Mouse (Mus musculus): ENCODE results near the gene 5530401A14Rik. TPM values are rescaled to one million over a fixed set of nuclear protein-coding genes. Genes with fewer than 3 reads are reported as not detected.

5530401A14Rik gene
- polyA plus RNA-seq, 1 experiment from 2014 or later = 1.2 TPM

- no peak for ATAC-seq (ENCODE audit: low FRiP score)
Observed at GRCm38 (mm10) chr11:81896511-81896910, 36.0 kb downstream of the 5530401A14Rik start.

GRCm38 (mm10) chr11:81897547-81898354, 37.3 kb downstream of the 5530401A14Rik start:
- H3K27ac ChIP-seq (replicated peaks) = peak overlapping the region; percentile 76
- ATAC-seq (ENCODE audit: low FRiP score) = peak; percentile 74
- no peaks in the 10 kb centered on the region for H3K9me3 ChIP-seq (replicated peaks)
- H3K4me1 ChIP-seq = peaks cover 27% of the 10 kb centered on the region
- WGBS = 5% methylated on average over 8 of the region's 8 CpGs
- H3K27me3 ChIP-seq (replicated peaks) = no peaks in the 10 kb centered on the region
- H3K4me3 ChIP-seq (replicated peaks) = no peak overlapping the region
- no peak overlapping the region for H3K9ac ChIP-seq (replicated peaks)
- no peak overlapping the region for H3K4me2 ChIP-seq
- no peaks in the 10 kb centered on the region for H3K36me3 ChIP-seq

More at GRCm38 (mm10) chr11:81896511-81896910, 36.0 kb downstream of the 5530401A14Rik start:
- Histone ChIP-seq H3K9me3 (replicated peaks) (no peaks in the 10 kb centered on the region), H3K9ac (replicated peaks) (no peak overlapping the region), H3K4me2 (no peak overlapping the region), H3K4me3 (replicated peaks) (no peak overlapping the region), H3K36me3 (no peaks in the 10 kb centered on the region), H3K4me1 (peaks cover 27% of the 10 kb centered on the region), H3K27me3 (replicated peaks) (no peaks in the 10 kb centered on the region), H3K27ac (replicated peaks) (no peak overlapping the region)
- 87% methylated on average over 6 of the region's 6 CpGs for WGBS

DNA sequence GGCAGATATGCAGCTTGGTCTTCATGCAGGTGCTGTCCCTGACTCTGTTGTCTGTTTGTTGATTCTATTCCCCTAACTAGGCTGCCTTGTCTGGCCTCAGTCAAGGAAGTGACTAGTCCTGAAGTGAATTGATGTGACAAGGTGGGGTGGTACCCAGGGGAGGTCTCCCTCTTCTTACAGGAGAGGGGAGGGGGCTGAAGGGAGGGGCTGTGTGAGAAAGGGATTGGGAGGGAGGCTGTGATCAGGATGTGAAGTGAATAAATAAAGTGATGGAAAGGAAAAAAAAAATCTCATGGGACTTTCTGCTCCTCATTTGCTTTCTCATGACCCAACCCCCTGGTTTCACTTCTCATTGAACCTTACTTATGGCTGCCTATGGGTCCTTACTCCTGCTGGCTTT, 41.8 kb downstream of the 5530401A14Rik start:
- Histone ChIP-seq H3K4me2 (no peak overlapping the region), H3K9ac (replicated peaks) (no peak overlapping the region), H3K27ac (replicated peaks) (no peak overlapping the region), H3K4me3 (replicated peaks) (no peak overlapping the region), H3K4me1 (peaks cover 18% of the 10 kb centered on the region), H3K27me3 (replicated peaks) (no peaks in the 10 kb centered on the region), H3K9me3 (replicated peaks) (no peaks in the 10 kb centered on the region), H3K36me3 (no peaks in the 10 kb centered on the region)
- ATAC-seq (ENCODE audit: low FRiP score) = no peak

GRCm38 (mm10) chr11:81908760-81909159, 48.3 kb downstream of the 5530401A14Rik start:
- Histone ChIP-seq H3K4me1 (peaks cover 6% of the 10 kb centered on the region; the same call in 1 of the 2 replicates), H3K9ac (replicated peaks) (no peak overlapping the region), H3K4me3 (replicated peaks) (no peak overlapping the region), H3K27ac (replicated peaks) (no peak overlapping the region), H3K27me3 (replicated peaks) (no peaks in the 10 kb centered on the region), H3K36me3 (no peaks in the 10 kb centered on the region), H3K9me3 (replicated peaks) (no peaks in the 10 kb centered on the region), H3K4me2 (no peak overlapping the region)
- no peak for ATAC-seq (ENCODE audit: low FRiP score)
- WGBS = 83% methylated on average over 1 of the region's 1 CpGs

- Histone ChIP-seq H3K4me1 (peaks cover 6% of the 10 kb centered on the region; the same call in 1 of the 2 replicates), H3K4me3 (replicated peaks) (no peak overlapping the region), H3K27me3 (replicated peaks) (no peaks in the 10 kb centered on the region), H3K4me2 (no peak overlapping the region), H3K9me3 (replicated peaks) (no peaks in the 10 kb centered on the region), H3K27ac (replicated peaks) (no peak overlapping the region), H3K36me3 (no peaks in the 10 kb centered on the region), H3K9ac (replicated peaks) (no peak overlapping the region)
- no peak for ATAC-seq (ENCODE audit: low FRiP score)
- WGBS = 65% methylated on average over 5 of the region's 5 CpGs
Observed at GRCm38 (mm10) chr11:81909397-81909894, 49.0 kb downstream of the 5530401A14Rik start.

- Histone ChIP-seq H3K9me3 (replicated peaks) (no peaks in the 10 kb centered on the region), H3K4me3 (replicated peaks) (no peak overlapping the region), H3K36me3 (no peaks in the 10 kb centered on the region), H3K9ac (replicated peaks) (no peak overlapping the region), H3K4me2 (no peak overlapping the region), H3K27me3 (replicated peaks) (no peaks in the 10 kb centered on the region), H3K4me1 (peaks cover 20% of the 10 kb centered on the region), H3K27ac (replicated peaks) (no peak overlapping the region)
- ATAC-seq (ENCODE audit: low FRiP score) = no peak
- WGBS = 92% methylated on average over 4 of the region's 4 CpGs
Observed at GRCm38 (mm10) chr11:81913071-81913470, 52.6 kb downstream of the 5530401A14Rik start.

- WGBS = 27% methylated on average over 6 of the region's 6 CpGs
- Histone ChIP-seq H3K27ac (replicated peaks) (peak overlapping the region; percentile 41; the same call in 1 of the 2 replicates), H3K9me3 (replicated peaks) (no peaks in the 10 kb centered on the region), H3K27me3 (replicated peaks) (no peaks in the 10 kb centered on the region), H3K9ac (replicated peaks) (no peak overlapping the region), H3K4me2 (no peak overlapping the region), H3K4me1 (peaks cover 20% of the 10 kb centered on the region), H3K4me3 (replicated peaks) (no peak overlapping the region), H3K36me3 (no peaks in the 10 kb centered on the region)
- ATAC-seq (ENCODE audit: low FRiP score) = no peak
Observed at GRCm38 (mm10) chr11:81915501-81915900, 55.0 kb downstream of the 5530401A14Rik start.

DNA sequence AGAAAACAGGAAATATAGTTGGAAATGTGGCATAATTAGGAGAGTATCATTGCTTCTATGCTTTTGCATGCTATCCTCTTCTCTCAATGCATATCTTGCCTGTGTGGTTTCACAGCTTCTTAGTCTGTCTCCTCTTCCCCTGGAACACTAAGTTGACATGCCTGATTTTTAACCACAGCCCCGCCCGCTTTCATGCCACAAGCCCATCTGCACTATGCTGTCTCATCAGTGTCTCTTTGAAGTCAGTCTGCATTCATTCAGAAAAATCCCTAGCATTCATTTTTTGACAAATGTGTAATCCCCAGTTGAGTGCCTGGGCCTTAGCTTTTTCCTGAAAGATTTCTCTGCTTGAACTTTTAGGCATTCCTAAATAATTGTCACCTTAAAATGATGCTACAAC, 62.6 kb downstream of the 5530401A14Rik start:
- H3K4me2 ChIP-seq = no peak overlapping the region
- no peaks in the 10 kb centered on the region for H3K27me3 ChIP-seq (replicated peaks)
- 89% methylated on average over 2 of the region's 2 CpGs for WGBS
- no peak overlapping the region for H3K27ac ChIP-seq (replicated peaks)
- H3K4me3 ChIP-seq (replicated peaks) = no peak overlapping the region
- no peak for ATAC-seq (ENCODE audit: low FRiP score)
- no peaks in the 10 kb centered on the region for H3K9me3 ChIP-seq (replicated peaks)
- H3K36me3 ChIP-seq = no peaks in the 10 kb centered on the region
- H3K4me1 ChIP-seq = no peaks in the 10 kb centered on the region
- H3K9ac ChIP-seq (replicated peaks) = no peak overlapping the region

DNA sequence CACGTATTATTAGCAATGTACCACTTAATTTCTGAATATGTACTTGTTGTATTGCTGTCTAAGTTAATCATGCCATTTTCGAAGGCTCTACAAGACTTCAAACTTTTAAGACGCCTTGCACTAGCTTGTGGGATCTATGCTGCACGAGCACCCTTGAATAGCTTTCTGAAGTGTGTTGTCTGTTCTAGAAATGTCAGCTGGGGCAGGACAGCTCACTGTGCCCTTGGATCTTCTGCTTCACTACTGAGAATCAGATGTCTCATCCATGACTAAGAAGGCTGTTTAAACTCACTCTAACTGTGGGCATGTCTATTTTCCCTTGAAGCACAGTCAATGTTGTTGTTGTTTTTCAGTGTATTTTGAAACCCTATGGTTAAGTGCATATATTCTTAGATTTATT, 63.2 kb downstream of the 5530401A14Rik start:
- H3K9ac ChIP-seq (replicated peaks) = no peak overlapping the region
- no peak overlapping the region for H3K4me3 ChIP-seq (replicated peaks)
- no peaks in the 10 kb centered on the region for H3K36me3 ChIP-seq
- H3K4me1 ChIP-seq = no peaks in the 10 kb centered on the region
- ATAC-seq (ENCODE audit: low FRiP score) = no peak
- no peak overlapping the region for H3K27ac ChIP-seq (replicated peaks)
- H3K9me3 ChIP-seq (replicated peaks) = no peaks in the 10 kb centered on the region
- no peak overlapping the region for H3K4me2 ChIP-seq
- 92% methylated on average over 4 of the region's 4 CpGs for WGBS
- H3K27me3 ChIP-seq (replicated peaks) = no peaks in the 10 kb centered on the region

- H3K36me3 ChIP-seq = no peaks in the 10 kb centered on the region
- no peak overlapping the region for H3K27ac ChIP-seq (replicated peaks)
- H3K9me3 ChIP-seq (replicated peaks) = no peaks in the 10 kb centered on the region
- H3K4me1 ChIP-seq = no peaks in the 10 kb centered on the region
- no peak overlapping the region for H3K4me3 ChIP-seq (replicated peaks)
- ATAC-seq (ENCODE audit: low FRiP score) = no peak
- H3K27me3 ChIP-seq (replicated peaks) = no peaks in the 10 kb centered on the region
- H3K9ac ChIP-seq (replicated peaks) = no peak overlapping the region
- H3K4me2 ChIP-seq = no peak overlapping the region
Observed at GRCm38 (mm10) chr11:81926393-81926792, 65.9 kb downstream of the 5530401A14Rik start.

DNA sequence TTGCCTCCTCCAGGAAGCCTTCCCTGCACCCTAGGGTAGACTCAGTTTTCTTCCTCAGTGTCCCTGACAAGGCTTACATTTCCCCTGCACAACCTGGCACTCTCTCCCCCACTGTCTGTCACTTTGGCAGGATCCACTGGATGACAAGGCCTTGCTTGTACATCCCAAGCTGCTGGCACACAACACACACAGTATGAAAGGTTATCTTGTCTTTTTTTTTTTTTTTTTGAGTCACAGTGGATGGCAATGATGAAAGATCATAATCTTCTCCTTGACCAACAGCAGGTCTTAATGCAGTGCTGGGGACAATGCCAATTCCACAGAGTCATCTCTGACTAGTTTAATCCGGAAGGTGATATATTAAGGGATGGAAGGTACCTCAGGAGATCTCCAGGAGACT, 77.0 kb downstream of the 5530401A14Rik start:
- ATAC-seq (ENCODE audit: low FRiP score) = no peak
- WGBS = 94% methylated on average over 1 of the region's 1 CpGs

DNA sequence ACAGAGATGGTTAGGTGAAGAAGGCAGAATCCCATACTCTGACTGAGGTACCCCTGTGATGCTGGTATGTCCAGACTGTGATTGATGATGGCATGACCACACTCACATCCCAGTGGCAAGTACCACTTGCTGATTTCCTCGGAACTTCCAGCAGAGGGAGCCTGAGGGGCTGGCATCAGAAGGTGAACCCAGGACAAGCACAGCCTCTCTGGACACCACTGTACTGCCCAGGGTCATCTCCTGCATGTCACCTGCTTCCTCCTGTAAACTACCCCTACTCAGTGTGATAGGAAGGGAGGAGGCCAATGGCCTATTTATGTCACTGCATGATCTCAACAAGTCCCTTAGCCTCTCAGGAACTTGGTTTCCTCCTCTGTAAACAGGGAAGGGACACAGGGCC, 80.5 kb downstream of the 5530401A14Rik start:
- Histone ChIP-seq H3K36me3 (no peaks in the 10 kb centered on the region), H3K4me1 (no peaks in the 10 kb centered on the region), H3K4me2 (no peak overlapping the region), H3K27ac (replicated peaks) (no peak overlapping the region), H3K9ac (replicated peaks) (no peak overlapping the region), H3K4me3 (replicated peaks) (no peak overlapping the region), H3K27me3 (replicated peaks) (no peaks in the 10 kb centered on the region), H3K9me3 (replicated peaks) (no peaks in the 10 kb centered on the region)
- WGBS = 16% methylated on average over 1 of the region's 1 CpGs
- no peak for ATAC-seq (ENCODE audit: low FRiP score)

More for the DNA sequence above, 77.0 kb downstream of the 5530401A14Rik start:
- Histone ChIP-seq H3K27ac (replicated peaks) (no peak overlapping the region), H3K36me3 (no peaks in the 10 kb centered on the region), H3K4me3 (replicated peaks) (no peak overlapping the region), H3K4me1 (no peaks in the 10 kb centered on the region), H3K4me2 (no peak overlapping the region), H3K9ac (replicated peaks) (no peak overlapping the region), H3K9me3 (replicated peaks) (no peaks in the 10 kb centered on the region), H3K27me3 (replicated peaks) (no peaks in the 10 kb centered on the region)
